Mouse (Mus musculus) v-Abl transformed pro-B cells (cell line): ENCODE data around the gene Ythdf2.

ENCODE experiments used
- in situ Hi-C, 2 experiments: fragments of 400-800 bp; cut with MboI; formaldehyde crosslinking; loops; one replicate each; pipeline ENCODE4 v1.15.1; 2025; ENCODE audit not compliant: unreplicated experiment in 2 of 2

Gene Ythdf2

DNA sequence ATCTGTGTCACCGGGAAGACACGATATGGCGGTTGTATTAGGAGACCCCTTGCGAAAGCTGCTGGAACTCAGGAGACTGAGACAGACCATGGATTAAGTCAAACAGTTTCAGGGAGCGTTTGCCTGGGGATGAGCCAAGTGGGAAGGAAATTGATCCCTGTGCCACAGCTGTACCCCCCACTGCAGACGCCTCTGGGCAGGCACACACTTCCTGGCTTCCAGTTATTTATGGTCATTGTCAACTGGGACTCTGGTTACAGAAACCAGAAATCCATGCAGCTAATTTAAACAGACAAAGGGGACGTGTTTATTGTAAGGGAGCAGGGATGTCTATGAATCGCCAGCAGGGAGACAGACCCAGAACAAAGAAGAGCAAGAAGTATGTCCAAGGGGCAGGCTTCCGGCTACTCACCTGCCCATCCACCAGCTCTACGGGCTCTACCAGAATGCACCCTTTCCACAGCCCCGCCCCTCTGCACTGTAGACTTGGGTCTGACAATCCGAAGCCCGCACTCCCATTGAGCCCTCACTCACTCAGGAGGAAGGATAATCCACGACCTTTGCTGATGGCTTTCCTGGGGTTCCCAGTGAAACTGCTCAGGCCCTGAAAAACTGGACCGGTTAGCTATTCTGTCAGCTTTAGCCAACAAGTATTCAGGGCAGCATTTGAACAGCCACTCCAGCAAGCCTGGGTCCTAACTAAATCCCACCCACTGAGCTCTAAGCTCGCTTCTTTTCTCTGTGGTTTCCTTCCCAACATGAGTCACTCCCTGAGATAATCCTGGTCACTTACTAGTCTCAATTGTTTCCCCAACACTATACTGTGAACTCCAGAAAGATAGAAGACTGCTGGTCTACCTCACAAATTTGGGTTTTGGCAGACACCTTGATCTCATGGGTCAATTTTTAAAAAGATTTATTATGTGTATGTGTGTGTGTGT lies 45.5 kb downstream of the Ythdf2 start:
- in situ Hi-C loops = no loop called here

DNA sequence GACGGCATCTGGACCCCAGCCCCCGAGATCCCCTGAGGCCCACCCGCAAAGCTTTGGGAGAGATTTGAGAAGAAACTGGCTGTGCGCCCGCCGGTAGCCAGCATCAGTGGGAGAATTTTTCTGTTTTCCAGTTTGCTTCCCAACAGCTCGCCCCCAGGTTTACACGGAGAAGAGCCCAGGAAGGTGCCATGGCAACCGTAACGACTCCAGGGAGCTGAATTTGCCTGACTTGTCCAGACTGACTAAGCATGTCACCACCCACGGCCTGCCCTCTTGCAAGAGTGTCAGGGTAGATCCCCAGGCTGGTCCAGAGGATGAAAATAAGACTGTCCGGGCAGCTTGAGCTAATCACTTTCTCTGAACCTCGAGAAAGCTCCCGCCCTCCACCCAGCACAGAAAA lies 46.4 kb downstream of the Ythdf2 start:
- in situ Hi-C loops = no loop called here

DNA sequence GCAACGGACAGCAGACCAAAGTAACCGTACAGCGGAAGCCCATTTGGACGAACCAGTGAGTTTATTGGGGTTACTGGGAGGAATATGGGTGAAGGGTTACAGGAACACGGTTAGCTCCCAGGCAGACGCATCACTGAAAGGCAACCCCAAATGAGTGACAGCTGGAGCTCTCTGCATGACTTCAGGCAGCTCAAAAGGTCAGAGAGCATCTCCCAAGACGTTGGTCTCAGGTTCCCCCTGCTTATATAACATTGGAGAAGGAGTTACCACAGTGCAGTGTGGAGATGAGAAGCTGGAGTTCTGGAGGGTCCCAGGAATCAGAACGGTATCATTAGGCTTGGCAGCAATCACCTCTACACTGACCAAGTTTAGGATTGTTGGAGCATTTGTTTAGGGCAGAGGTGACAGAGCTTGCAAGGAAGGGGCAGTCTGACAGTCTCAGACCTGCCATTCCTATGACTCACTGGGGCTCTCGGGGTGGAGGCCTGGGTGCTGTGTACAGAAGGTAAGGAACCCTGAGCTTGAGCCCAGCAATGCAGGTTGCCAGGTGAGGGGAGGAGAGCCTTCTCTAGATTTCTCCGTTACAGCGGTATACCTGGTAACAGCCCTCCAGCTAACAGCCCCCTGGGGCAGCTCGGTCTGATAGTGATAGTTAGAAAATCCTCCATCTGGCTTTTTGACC lies 55.0 kb downstream of the Ythdf2 start:
- in situ Hi-C loops = no loop called here

DNA sequence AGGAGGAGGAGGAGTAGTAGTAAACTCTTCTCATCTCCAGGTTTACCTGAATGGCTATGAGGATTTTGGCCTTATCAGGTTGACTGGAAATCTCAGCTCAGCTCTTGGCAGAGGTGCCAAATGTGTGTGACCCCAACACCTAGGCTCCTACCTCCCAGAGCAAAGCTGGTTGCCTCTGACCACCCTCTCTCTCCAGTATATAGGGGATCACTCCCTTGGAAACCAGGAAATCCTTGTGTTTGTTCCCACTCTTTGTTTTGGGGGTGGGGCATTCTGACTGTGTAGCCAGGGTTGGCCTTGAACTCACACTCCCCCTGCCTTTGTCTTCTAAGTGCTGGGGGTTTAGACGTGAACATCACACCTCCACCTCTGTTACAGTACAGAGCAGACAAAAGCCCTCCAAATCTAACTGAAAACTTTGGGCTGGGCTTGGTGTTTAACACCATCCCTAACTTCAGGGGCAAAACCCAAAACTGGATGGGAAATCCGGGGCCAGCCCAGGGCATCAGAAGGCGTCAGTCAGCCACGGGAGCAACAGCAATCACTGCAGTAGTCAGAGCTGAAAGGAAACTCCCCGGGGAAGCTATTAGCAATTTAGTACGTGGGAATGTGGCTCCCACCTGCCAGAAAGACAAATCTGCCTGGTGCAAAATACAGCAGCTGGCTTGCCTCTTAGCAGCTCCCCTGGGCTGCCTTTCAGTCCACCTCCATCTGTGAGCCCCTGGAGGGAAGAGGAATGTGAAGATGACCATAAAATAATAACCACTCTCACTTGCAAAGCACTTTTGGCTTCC lies 57.0 kb downstream of the Ythdf2 start:
- in situ Hi-C loops = no loop called here

DNA sequence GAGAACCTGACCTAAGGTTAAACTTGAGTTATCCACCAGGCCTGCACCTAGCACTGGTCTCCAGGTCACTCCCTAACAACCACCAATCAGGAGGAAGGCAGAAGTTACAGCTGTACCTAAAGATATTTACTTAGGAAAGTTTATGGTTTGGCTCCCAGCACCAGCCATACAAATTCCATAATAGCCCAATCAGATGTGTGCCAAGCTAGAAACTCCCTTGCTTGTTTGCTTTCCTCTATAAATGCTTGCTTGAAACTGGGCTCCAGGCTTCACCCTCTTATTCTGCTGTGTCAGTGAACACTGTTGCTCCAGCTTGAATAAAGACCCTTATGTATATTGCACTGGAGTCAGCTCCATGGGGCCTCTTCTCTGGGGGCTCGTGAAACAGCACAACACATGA lies 60.4 kb downstream of the Ythdf2 start:
- in situ Hi-C loops = no loop called here

DNA sequence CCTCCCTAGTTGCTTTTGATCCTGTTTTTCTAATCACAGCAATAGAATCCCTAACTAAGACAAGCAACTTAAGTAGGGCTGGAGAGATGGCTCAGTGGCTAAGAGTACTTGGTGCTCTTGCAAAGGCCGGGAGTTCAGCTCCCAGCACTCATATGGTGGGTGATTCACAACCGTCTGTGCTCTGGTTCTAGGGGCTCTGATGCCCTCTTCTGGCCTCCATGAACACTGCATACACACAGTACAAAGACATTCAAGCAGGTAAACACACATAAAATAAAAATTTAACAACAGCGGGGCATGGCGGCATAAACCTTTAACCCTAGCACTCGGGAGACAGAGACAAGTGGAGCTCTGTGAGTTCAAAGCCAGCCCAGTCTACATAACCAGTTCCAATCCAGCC lies 65.9 kb downstream of the Ythdf2 start:
- in situ Hi-C loops = no loop called here

DNA sequence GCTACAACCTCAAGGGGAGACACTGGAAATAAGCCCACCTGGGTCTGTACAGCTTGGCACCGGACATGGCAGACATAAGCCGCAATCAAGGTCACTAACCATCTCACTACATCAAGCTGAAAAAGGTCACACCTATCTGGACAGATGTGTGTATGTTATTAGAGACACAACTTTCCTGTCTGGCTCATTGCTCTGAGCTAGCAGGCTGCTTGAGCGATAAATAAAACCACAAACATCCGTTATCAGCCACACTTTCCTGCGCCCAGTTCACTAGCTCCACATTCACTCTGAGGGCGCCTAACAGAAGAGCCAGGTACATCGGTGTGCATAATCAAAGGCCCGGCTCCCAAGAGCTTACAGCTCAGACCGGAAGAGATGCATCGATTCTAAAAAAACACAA lies 67.0 kb downstream of the Ythdf2 start:
- in situ Hi-C loops = no loop called here

DNA sequence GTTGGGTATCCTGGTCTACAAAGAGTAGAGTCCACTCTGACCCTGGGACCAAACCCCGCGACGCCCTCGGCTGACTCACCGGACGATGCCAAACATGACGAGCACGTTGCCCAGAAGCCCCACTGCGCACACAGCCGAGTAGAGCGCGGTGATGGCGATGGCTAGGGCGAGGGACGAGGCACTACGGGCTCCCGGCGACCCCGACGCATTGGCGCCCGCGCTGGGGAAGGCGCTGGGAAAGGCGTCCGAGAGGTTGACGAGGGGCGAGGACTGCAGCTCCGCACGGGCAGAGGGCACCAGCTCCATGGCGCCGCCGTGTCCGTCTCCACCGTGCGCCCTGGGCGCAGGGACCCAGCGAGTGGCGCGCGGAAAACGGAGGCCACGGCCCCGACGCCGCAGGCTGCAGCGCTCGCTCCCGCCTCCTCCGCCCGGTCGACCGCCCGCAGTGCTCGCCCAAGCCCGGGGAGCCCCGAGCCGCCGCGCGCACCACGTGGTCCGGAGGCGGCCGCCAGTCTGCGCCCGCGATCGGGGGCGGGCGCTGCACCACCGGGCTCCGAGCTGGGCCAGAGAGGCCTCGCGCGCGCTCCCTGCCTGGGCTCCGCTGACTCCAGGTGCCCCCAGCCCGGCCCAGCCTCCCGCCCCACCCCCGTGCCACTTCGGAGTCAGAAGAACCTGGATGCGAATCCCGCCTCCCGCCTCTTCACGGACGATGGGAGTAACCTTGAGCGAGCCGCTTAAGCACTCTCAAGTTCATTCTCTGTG lies 67.8 kb downstream of the Ythdf2 start, which contains the start of gene Oprd1:
Gene Oprd1 (minus strand): TSS at position 407 of the 762 bp plus-strand sequence.
- in situ Hi-C loops = no loop called here

DNA sequence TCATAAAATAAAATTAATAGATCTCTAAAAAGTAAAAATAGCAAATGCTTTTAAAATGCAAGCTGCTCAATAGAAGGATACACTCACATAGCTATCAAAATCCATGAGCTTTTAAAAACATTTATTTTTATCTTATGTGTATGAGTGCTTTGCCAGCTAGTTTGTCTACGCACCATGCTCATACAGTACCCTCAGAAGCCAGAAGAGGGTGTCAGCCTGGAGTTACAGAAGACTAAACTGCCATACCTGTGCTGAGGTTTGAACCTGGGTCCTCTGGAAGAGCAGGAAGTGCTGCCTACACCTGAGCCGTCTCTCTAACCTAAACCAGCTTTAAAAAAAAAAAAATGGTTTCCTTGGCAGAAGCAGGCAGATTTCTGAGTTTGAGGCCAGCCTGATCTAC lies 73.5 kb downstream of the Ythdf2 start:
- in situ Hi-C loops = no loop called here

DNA sequence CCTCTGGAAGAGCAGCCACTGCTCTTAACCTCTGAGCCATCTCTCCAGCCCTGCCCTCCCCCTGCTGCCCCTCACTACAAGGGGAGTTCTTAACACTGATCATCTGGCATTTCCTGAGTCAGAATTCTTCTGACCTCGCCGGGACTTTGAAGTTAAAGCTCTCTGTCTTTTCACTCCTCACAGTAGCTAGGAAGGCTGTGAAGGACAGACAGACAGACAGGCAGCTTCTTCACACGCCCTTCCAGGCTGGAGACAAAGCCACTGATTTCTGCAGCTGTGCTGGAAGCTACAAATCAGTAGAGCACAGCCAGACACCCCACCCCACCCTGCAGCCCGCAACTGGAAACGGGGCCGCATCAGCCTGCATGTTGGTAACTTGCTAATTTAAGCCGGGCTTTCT lies 75.1 kb downstream of the Ythdf2 start:
- in situ Hi-C loops = no loop called here
